Mouse (Mus musculus) embryonic facial prominence, embryonic 13.5 days (tissue): ENCODE measurements around the gene Swsap1. TPM values are rescaled to one million over a fixed set of nuclear protein-coding genes. Genes with fewer than 3 reads are reported as not detected.

ENCODE experiments used
- ATAC-seq: fragments of 200-750 bp; cut with Nextera tagmentation; 2 replicates; pipeline ENCODE4 v1.8.0; 2017; ENCODE audit warnings: low read depth; ENCODE audit not compliant: insufficient number of reproducible peaks, insufficient read depth, low FRiP score, low TSS enrichment
- H3K27ac ChIP-seq: fragments of 300-500 bp; sonication (generic); 2 replicates; pipeline ENCODE4 v1.5.1; 2015; ENCODE audit warnings: moderate library complexity, mild to moderate bottlenecking, inconsistent platforms
- H3K27me3 ChIP-seq: fragments of 300-500 bp; sonication (generic); 2 replicates; pipeline ENCODE4 v1.6.1; 2015; ENCODE audit warnings: mild to moderate bottlenecking, inconsistent platforms
- H3K36me3 ChIP-seq: fragments of 300-500 bp; sonication (generic); 2 replicates; pipeline ENCODE4 v1.6.1; 2015; ENCODE audit warnings: mild to moderate bottlenecking, inconsistent platforms
- H3K4me1 ChIP-seq: fragments of 300-500 bp; sonication (generic); 2 replicates; pipeline ENCODE4 v1.6.1; 2015; ENCODE audit warnings: inconsistent platforms
- H3K4me2 ChIP-seq: fragments of 300-500 bp; sonication (generic); 2 replicates; pipeline ENCODE4 v1.6.1; 2015; ENCODE audit warnings: moderate library complexity, mild to moderate bottlenecking, inconsistent platforms
- H3K4me3 ChIP-seq: fragments of 300-500 bp; sonication (generic); 2 replicates; pipeline ENCODE4 v1.5.1; 2015; ENCODE audit warnings: mild to moderate bottlenecking, inconsistent platforms
- H3K9ac ChIP-seq: fragments of 300-500 bp; sonication (generic); 2 replicates; pipeline ENCODE4 v1.6.1; 2015; ENCODE audit warnings: mild to moderate bottlenecking, inconsistent platforms
- H3K9me3 ChIP-seq: fragments of 300-500 bp; sonication (generic); 2 replicates; pipeline ENCODE4 v1.6.1; 2016; ENCODE audit warnings: inconsistent platforms
- WGBS: fragments of 180-500 bp; shearing (Covaris S2); methylation state at CpG from one replicate; pipeline ENCODE4 v1.1.7; 2015; ENCODE audit warnings: mixed read lengths; 5-methylcytosine and 5-hydroxymethylcytosine counted together
- polyA plus RNA-seq: library from polyadenylated mRNA; unstranded; fragments of >200 nt; fragmentation: Nextera tagmentation; extraction: Ambion mirVana; gene quantifications from 2 replicates; pipeline ENCODE4 v1.2.1, GENCODE M21; 2015

Swsap1 gene
- polyA plus RNA-seq, 1 experiment from 2014 or later, result 7.3 TPM

DNA sequence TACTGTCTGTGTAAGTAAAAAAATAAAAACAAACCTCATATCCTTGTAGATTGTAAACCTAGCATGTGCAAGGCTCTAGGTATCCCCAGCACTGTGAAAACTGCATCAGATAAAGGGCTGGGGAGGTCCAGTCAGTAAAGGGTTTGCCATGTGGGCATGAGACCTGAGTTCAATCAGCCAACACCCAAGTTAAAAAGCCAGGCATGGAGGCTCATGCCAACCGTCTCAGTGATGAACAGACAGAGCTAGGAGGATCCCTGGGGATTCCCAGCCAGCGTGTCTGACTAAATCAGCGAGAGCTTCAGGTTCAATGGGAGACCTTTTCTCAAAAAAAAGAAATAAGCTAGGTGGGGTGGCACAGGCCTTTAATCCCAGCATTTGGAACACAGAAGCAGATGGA lies 30.5 kb upstream of the Swsap1 start:
- no peak overlapping the region for H3K4me2 ChIP-seq
- H3K9me3 ChIP-seq, result no peaks in the 10 kb centered on the region
- H3K27ac ChIP-seq, result no peak overlapping the region
- H3K9ac ChIP-seq, result no peak overlapping the region
- peaks cover 20% of the 10 kb centered on the region; the same call in 1 of the 2 replicates for H3K36me3 ChIP-seq
- peaks cover 18% of the 10 kb centered on the region for H3K4me1 ChIP-seq
- no peak for ATAC-seq
- 88% methylated on average over 3 of the region's 3 CpGs for WGBS
- no peak overlapping the region for H3K4me3 ChIP-seq
- no peaks in the 10 kb centered on the region for H3K27me3 ChIP-seq

DNA sequence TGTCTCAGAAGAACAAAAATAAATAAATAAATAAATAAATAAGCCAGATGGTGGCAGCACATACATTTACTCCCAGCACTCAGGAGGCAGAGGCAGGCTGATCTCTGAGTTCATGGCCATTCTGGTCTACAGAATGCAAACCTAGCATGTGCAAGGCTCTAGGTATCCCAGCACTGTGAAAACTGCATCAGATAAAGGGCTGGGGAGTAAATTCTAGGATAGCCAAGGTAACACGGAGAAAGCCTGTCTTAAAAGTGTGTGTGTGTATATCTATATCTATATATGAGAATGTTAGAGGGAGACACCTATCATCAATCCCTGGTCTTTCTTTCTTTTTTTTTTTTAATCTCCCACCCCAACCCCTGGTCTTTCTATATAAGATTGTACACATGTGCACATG lies 30.0 kb upstream of the Swsap1 start:
- Histone ChIP-seq H3K9ac (no peak overlapping the region), H3K4me3 (no peak overlapping the region), H3K27me3 (no peaks in the 10 kb centered on the region), H3K9me3 (no peaks in the 10 kb centered on the region), H3K4me1 (peaks cover 18% of the 10 kb centered on the region), H3K36me3 (peaks cover 20% of the 10 kb centered on the region; the same call in 1 of the 2 replicates), H3K27ac (no peak overlapping the region), H3K4me2 (no peak overlapping the region)
- WGBS, result 95% methylated on average over 1 of the region's 1 CpGs
- no peak for ATAC-seq

DNA sequence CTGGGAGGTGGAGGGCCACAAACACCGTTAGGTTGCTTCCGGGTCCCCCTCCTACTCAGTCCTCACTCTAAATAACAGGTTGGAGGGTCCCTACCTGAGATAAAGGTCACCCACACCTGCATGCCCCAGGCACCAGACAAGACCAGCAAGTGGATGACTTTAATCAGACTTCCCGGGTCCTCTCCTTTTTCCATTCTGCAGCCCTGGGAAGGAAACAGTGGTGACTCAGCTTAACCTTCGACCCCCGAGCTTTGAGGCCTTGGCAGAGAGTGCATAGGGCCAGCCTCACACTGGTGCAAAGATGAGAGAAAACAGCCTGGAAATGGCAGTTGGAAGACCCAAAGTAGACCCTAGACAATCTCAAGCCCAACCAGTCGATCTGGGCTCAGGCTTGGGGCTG lies 29.4 kb upstream of the Swsap1 start:
- H3K4me3 ChIP-seq, result peak overlapping the region; percentile 57
- no peaks in the 10 kb centered on the region for H3K27me3 ChIP-seq
- 78% methylated on average over 6 of the region's 6 CpGs for WGBS
- no peaks in the 10 kb centered on the region for H3K9me3 ChIP-seq
- H3K36me3 ChIP-seq, result peaks cover 20% of the 10 kb centered on the region; the same call in 1 of the 2 replicates
- H3K4me2 ChIP-seq, result peak overlapping the region; percentile 70
- H3K4me1 ChIP-seq, result peaks cover 18% of the 10 kb centered on the region
- peak overlapping the region; percentile 76; the same call in 1 of the 2 replicates for H3K9ac ChIP-seq
- H3K27ac ChIP-seq, result no peak overlapping the region
- no peak for ATAC-seq

DNA sequence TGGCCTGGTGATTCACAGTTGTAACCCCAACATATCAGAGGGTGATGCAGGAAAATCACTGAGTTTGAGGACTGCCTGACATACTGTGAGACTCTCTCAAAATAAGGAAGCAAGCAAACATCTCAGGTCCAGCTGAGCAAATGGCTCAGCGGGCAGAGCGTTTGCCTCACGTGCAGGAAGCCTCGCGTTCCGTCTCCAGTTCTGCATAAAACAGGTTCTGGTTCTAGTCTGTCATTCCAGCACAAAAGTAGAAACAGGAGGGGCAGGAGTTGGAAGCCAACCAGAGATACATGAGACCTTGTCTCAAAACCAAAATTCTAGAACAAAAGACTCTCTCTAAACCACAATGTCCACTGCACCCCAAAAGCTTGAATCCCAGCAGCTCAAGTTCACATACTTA lies 28.8 kb upstream of the Swsap1 start:
- Histone ChIP-seq H3K27ac (peak overlapping the region; percentile 65), H3K4me2 (peak overlapping the region; percentile 70), H3K9ac (peak overlapping the region; percentile 76), H3K36me3 (peaks cover 16% of the 10 kb centered on the region; the same call in 1 of the 2 replicates), H3K9me3 (no peaks in the 10 kb centered on the region), H3K4me1 (peaks cover 18% of the 10 kb centered on the region), H3K27me3 (no peaks in the 10 kb centered on the region), H3K4me3 (peak overlapping the region; percentile 57)
- ATAC-seq, result no peak
- WGBS, result 1% methylated on average over 6 of the region's 6 CpGs

DNA sequence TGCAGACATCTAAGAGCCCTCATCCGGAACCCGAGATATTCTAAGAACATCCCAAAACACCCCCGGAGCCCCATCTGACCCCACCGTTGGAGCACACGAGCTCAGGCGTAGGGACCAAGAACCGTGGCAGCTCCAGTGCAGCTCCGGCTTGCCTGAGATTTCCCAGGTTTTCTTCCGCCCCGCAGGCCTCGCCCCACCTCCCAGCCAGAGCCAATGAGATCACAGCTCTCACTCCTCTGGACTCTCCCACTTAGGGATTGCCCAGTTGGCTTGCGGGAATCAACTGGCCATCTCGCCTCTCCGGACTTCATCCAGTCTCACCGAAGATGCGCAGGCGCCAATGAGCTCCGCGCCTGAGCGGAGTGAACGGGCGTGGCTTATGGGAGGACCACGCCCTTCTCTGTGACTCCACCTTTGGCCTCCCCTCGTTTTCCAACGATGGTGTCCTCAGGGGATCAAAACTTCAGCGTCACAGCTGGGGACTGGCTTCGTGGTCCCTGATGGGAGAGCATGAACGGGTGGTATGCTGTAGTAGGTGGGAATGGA lies 28.3 kb upstream of the Swsap1 start, which contains the start of the genes Ccdc159 and Tmem205:
Ccdc159 (plus strand) TSS at position 264 of the 546 bp plus-strand sequence.
Tmem205 (minus strand) TSS at position 349 of the 546 bp plus-strand sequence.
- peak within 1 kb of the TSS; percentile 76 for H3K9ac ChIP-seq
- H3K27me3 ChIP-seq, result no peaks in the 10 kb centered on the region
- peak; percentile 90 for ATAC-seq
- WGBS, result under 1% methylated on average over 28 of the region's 28 CpGs
- peak within 1 kb of the TSS; percentile 57 for H3K4me3 ChIP-seq
- peaks cover 14% of the 10 kb centered on the region; the same call in 1 of the 2 replicates for H3K36me3 ChIP-seq
- H3K9me3 ChIP-seq, result no peaks in the 10 kb centered on the region
- H3K4me2 ChIP-seq, result peak within 1 kb of the TSS; percentile 70
- peaks cover 18% of the 10 kb centered on the region for H3K4me1 ChIP-seq
- H3K27ac ChIP-seq, result peak within 1 kb of the TSS; percentile 65

- Histone ChIP-seq H3K9me3 (no peaks in the 10 kb centered on the region), H3K36me3 (peaks cover 10% of the 10 kb centered on the region; the same call in 1 of the 2 replicates), H3K27me3 (no peaks in the 10 kb centered on the region), H3K27ac (no peak overlapping the region), H3K4me1 (peaks cover 16% of the 10 kb centered on the region), H3K4me2 (no peak overlapping the region), H3K4me3 (no peak overlapping the region), H3K9ac (no peak overlapping the region)
- no peak for ATAC-seq
- WGBS, result 80% methylated on average over 3 of the region's 3 CpGs
These were observed 26.3 kb upstream of the Swsap1 start for GRCm38 (mm10) chr9:21929208-21929607.

- ATAC-seq, result no peak
These were observed 23.5 kb upstream of the Swsap1 start for GRCm38 (mm10) chr9:21932006-21932405.

DNA sequence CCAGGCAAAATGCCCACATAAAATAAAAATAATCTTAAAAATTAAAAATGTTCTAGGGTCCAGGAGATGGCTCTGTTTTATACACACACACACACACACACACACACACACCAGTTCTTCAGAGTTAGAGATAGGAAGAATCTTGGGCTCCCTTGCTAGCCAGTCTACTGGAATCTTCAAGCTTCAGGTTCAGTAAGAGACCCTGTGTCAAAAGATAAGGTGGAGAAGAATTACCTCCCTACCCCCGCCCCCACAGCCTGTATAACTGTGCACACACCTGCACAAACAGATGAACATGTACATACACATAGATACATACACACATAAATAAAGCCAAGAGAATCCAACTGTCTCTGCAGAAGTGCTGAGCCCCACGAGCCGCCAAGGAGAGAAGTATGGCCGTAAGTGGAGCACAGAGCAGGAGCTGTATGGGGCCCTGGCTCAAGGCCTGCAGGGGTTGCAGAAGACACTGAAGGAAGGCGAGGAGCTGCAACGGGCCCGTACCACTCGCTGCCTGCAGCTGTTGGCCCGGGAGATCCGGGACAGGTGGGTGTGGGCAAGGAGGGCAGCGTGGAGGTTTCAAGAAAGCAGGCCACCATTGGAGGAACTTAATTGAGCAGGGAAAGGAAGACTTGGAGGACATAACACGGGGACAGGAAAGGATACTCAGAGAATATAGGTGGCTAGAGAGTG lies 23.0 kb upstream of the Swsap1 start:
- Histone ChIP-seq H3K9me3 (no peaks in the 10 kb centered on the region), H3K27me3 (no peaks in the 10 kb centered on the region), H3K4me2 (no peak overlapping the region), H3K9ac (no peak overlapping the region), H3K4me1 (peaks cover 12% of the 10 kb centered on the region), H3K27ac (no peak overlapping the region), H3K36me3 (no peaks in the 10 kb centered on the region), H3K4me3 (no peak overlapping the region)
- no peak for ATAC-seq
- 56% methylated on average over 12 of the region's 12 CpGs for WGBS

More at GRCm38 (mm10) chr9:21932006-21932405, 23.5 kb upstream of the Swsap1 start:
- 57% methylated on average over 2 of the region's 2 CpGs for WGBS
- Histone ChIP-seq H3K27me3 (no peaks in the 10 kb centered on the region), H3K27ac (no peak overlapping the region), H3K9ac (no peak overlapping the region), H3K36me3 (no peaks in the 10 kb centered on the region), H3K4me2 (no peak overlapping the region), H3K4me3 (no peak overlapping the region), H3K9me3 (no peaks in the 10 kb centered on the region), H3K4me1 (peaks cover 7% of the 10 kb centered on the region)

DNA sequence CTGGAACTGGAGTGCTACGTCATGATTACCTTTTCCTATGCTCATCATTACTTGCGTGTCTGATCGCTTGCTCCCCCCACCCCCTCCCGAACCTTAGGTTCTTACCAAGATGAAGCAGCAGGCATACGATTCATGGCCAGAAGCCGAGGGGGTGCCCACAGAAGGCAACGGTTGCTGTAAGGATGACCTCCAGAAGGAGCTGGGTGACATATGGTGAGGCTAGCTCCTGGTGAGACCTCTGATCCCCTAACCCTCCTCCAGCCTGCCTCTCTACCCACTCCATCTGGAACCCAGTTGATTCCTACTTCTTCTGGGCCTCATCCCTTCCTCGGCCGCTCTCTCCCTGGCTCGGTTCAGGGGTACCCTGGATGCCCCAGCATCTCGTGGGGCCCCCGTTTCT lies 21.5 kb upstream of the Swsap1 start:
- ATAC-seq, result no peak
- Histone ChIP-seq H3K27me3 (no peaks in the 10 kb centered on the region), H3K36me3 (no peaks in the 10 kb centered on the region), H3K4me3 (no peak overlapping the region), H3K27ac (no peak overlapping the region), H3K9me3 (no peaks in the 10 kb centered on the region), H3K4me1 (peaks cover 15% of the 10 kb centered on the region), H3K9ac (no peak overlapping the region), H3K4me2 (no peak overlapping the region)
- 83% methylated on average over 12 of the region's 12 CpGs for WGBS

DNA sequence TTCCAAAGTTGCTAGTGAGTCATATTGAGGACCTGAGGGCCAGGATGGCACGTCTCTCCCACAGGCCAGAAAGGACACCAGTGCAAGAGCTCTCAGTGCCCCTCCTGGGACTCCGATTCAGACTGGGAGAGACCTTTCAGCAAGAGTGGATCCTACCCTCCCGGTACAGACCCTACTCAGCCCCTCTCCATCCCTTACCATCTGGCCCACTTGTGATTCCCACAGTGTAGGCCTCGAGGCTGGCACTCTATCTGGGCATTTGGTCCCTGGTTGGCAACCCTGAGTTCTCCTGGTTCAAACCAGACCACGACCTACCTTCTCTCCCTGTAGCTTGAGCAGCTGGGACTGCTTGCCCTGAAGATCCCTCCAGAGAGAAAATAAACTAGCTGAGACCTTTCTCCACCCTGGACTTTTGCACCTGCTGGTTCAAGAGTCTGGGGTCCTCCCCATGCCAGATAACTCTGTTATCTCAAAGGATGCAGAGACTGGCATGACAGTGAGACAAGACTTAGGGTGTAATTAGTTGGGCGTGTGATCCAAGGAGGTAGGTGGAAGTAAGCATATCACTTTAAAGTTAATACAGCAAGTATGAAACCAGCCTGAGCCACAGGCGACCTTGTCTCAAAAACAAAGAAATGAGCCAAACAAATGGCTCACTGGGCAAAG lies 20.0 kb upstream of the Swsap1 start:
- Histone ChIP-seq H3K27ac (no peak overlapping the region), H3K36me3 (peaks cover 5% of the 10 kb centered on the region), H3K4me1 (peaks cover 15% of the 10 kb centered on the region), H3K27me3 (no peaks in the 10 kb centered on the region), H3K9me3 (no peaks in the 10 kb centered on the region), H3K4me2 (no peak overlapping the region), H3K9ac (no peak overlapping the region), H3K4me3 (no peak overlapping the region)
- 81% methylated on average over 7 of the region's 7 CpGs for WGBS
- no peak for ATAC-seq

DNA sequence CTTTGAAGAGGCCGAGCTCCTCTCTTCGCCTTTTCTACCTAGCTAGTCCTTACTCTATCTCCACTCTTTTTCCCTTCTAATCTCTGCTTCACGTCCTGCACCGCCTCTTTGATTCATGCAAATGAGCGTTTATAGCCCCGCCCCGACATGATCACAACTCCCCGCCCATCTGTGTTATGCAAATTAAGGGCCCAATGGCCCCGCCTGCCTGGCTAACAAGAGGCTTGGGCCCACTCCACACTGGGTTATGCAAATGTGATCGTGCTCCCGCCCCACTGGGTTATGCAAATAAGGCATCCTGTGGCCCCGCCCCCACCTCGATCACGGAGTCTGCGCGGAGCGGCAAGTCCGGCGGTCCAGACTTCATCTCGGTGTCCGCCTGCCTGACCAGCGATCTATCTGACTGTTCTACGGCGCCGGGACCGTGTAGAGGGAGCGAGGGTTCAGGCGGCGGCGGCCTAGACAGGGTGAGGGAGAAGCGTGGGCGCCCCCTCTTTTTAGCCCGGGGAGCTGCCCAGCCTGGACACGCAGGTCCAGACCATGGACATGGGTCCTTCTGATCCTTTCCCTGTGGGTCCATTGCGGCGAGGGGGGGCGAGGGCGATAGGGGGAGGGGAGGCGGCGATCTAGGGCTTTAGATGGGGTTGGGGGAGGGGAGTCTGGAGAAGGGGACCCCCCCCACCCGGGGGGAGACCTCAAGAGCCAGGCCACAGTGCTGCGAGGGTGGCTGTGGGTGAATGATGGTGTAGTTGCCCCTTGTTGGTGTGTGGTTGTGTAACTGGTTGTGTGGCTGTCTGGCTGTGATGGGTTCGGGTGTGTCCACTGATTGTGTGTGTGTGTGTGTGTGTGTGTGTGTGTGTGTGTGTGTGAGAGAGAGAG lies 18.6 kb upstream of the Swsap1 start, which contains the start of gene Plppr2:
Plppr2 (plus strand) TSS at position 342 of the 879 bp plus-strand sequence.
- no peaks in the 10 kb centered on the region for H3K27me3 ChIP-seq
- peak within 1 kb of the TSS; percentile 80 for H3K9ac ChIP-seq
- WGBS, result 3% methylated on average over 40 of the region's 43 CpGs
- peaks cover 15% of the 10 kb centered on the region for H3K4me1 ChIP-seq
- peak within 1 kb of the TSS; percentile 65 for H3K4me3 ChIP-seq
- H3K27ac ChIP-seq, result 0 out of 2 replicates have a peak within 1 kb of the TSS, but pooled peaks have one; percentile 7
- peak within 1 kb of the TSS; percentile 79 for H3K4me2 ChIP-seq
- H3K9me3 ChIP-seq, result no peaks in the 10 kb centered on the region
- peaks cover 11% of the 10 kb centered on the region for H3K36me3 ChIP-seq
- ATAC-seq, result peak; percentile 88
